ENCODE assay signal across 8 mouse cellular contexts in genomic region chr8:119604398-119604803, GRCm38 (mm10). TPM values are rescaled to one million over a fixed set of nuclear protein-coding genes. Genes with fewer than 3 reads are reported as not detected.
DNase-seq lines count a peak whose midpoint lies in the region; ATAC-seq lines count a peak whose summit lies in the region.

No protein-coding gene starts in this region.

- 40% methylated on average over 12 of the region's 12 CpGs for WGBS in kidney, embryonic 16.5 days
- 38% methylated on average over 12 of the region's 12 CpGs for WGBS in hindbrain, embryonic 16.5 days
- WGBS in midbrain, embryonic 15.5 days: 46% methylated on average over 12 of the region's 12 CpGs

- peak overlapping the region; percentile 83 for H3K9ac ChIP-seq in kidney, embryonic 16.5 days (replicated peaks; ENCODE audit: low read length)
- H3K9ac ChIP-seq in hindbrain, embryonic 16.5 days (ENCODE audit: low read depth, low read length): peak overlapping the region; percentile 87
- H3K9ac ChIP-seq in midbrain, embryonic 15.5 days: peak overlapping the region; percentile 85

- peaks cover 9% of the 10 kb centered on the region for H3K4me1 ChIP-seq in kidney, embryonic 16.5 days (ENCODE audit: insufficient read depth, low read length)
- H3K4me1 ChIP-seq in hindbrain, embryonic 16.5 days (ENCODE audit: control insufficient read depth, insufficient read depth, low read depth, low read length): peaks cover 13% of the 10 kb centered on the region
- H3K4me1 ChIP-seq in midbrain, embryonic 15.5 days: peaks cover 18% of the 10 kb centered on the region

- peaks cover 5% of the 10 kb centered on the region for H3K9me3 ChIP-seq in kidney, embryonic 16.5 days (ENCODE audit: low read length)
- H3K9me3 ChIP-seq in hindbrain, embryonic 16.5 days (ENCODE audit: control insufficient read depth, low read length): no peaks in the 10 kb centered on the region
- H3K9me3 ChIP-seq in midbrain, embryonic 15.5 days: no peaks in the 10 kb centered on the region

- ATAC-seq in kidney, embryonic 16.5 days (ENCODE audit: low FRiP score, low TSS enrichment): no peak
- ATAC-seq in hindbrain, embryonic 16.5 days: peak; percentile 25; the same call in 1 of the 2 replicates
- peak; percentile 48; the same call in 1 of the 2 replicates for ATAC-seq in midbrain, embryonic 15.5 days (replicated peaks)
- no peak for ATAC-seq in monocyte, adult 5-6 weeks (replicated peaks; ENCODE audit: insufficient number of reproducible peaks, low FRiP score, low TSS enrichment, poor library complexity, severe bottlenecking)

- H3K27me3 ChIP-seq in kidney, embryonic 16.5 days (ENCODE audit: insufficient read depth, low read length): no peaks in the 10 kb centered on the region
- H3K27me3 ChIP-seq in hindbrain, embryonic 16.5 days (replicated peaks; ENCODE audit: control insufficient read depth, insufficient read depth, low read length): no peaks in the 10 kb centered on the region
- no peaks in the 10 kb centered on the region for H3K27me3 ChIP-seq in midbrain, embryonic 15.5 days (replicated peaks)

- H3K36me3 ChIP-seq in kidney, embryonic 16.5 days (ENCODE audit: insufficient read depth, low read length): peaks cover 29% of the 10 kb centered on the region
- peaks cover 17% of the 10 kb centered on the region for H3K36me3 ChIP-seq in hindbrain, embryonic 16.5 days (ENCODE audit: control insufficient read depth, insufficient read depth, low read length)
- H3K36me3 ChIP-seq in midbrain, embryonic 15.5 days (replicated peaks): peaks cover 13% of the 10 kb centered on the region

- H3K27ac ChIP-seq in kidney, embryonic 16.5 days (ENCODE audit: low read length): 0 out of 2 replicates have a peak overlapping the region, but pooled peaks have one; percentile 31
- H3K27ac ChIP-seq in hindbrain, embryonic 16.5 days (ENCODE audit: low read depth, low read length): peak overlapping the region; percentile 51; the same call in 1 of the 2 replicates
- H3K27ac ChIP-seq in midbrain, embryonic 15.5 days: peak overlapping the region; percentile 64

- peak overlapping the region; percentile 74 for H3K4me3 ChIP-seq in kidney, embryonic 16.5 days (ENCODE audit: low read length)
- peak overlapping the region; percentile 90 for H3K4me3 ChIP-seq in hindbrain, embryonic 16.5 days (ENCODE audit: low read length)
- peak overlapping the region; percentile 89 for H3K4me3 ChIP-seq in midbrain, embryonic 15.5 days

- no peak for DNase-seq in kidney, adult 11 months
- DNase-seq in c-Kit-positive CD71-positive TER-119-positive erythroid progenitor cells, embryonic 14.5 days (ENCODE audit: low spot score): peak; percentile 43
- DNase-seq in kidney, adult 9 months: no peak
- no peak for DNase-seq in testis, postnatal 14 days (ENCODE audit: low spot score)

- H3K4me2 ChIP-seq in kidney, embryonic 16.5 days (replicated peaks; ENCODE audit: low read depth, low read length): peak overlapping the region; percentile 88
- H3K4me2 ChIP-seq in hindbrain, embryonic 16.5 days (ENCODE audit: low read length): peak overlapping the region; percentile 88
- H3K4me2 ChIP-seq in midbrain, embryonic 15.5 days: peak overlapping the region; percentile 89

RNA-seq across cellular contexts. Expression of gene Taf1c, which starts 0.6 kb away (rescaled TPM):
- polyA plus RNA-seq in kidney, embryonic 16.5 days (2015; fragmentation: Nextera tagmentation; extraction: Ambion mirVana): 15.4 and 15.5 TPM in 2 replicates
- 13.0 and 15.2 TPM in 2 replicates for polyA plus RNA-seq in hindbrain, embryonic 16.5 days (2015; fragmentation: Nextera tagmentation; extraction: Ambion mirVana)
- polyA plus RNA-seq in midbrain, embryonic 15.5 days (2015; fragmentation: Nextera tagmentation; extraction: Ambion mirVana): 16.6 and 17.7 TPM in 2 replicates
- 4.6 to 8.2 TPM (median 6.0 TPM) in 3 replicates for total RNA-seq in monocyte, adult 5-6 weeks (2017)

RNA-seq across cellular contexts. Expression of gene Adad2, which starts 8.1 kb away (rescaled TPM):
- polyA plus RNA-seq in kidney, embryonic 16.5 days (2015; fragmentation: Nextera tagmentation; extraction: Ambion mirVana): 0.12 and 0.14 TPM in 2 replicates
- 0.23 and 0.29 TPM in 2 replicates for polyA plus RNA-seq in hindbrain, embryonic 16.5 days (2015; fragmentation: Nextera tagmentation; extraction: Ambion mirVana)
- polyA plus RNA-seq in midbrain, embryonic 15.5 days (2015; fragmentation: Nextera tagmentation; extraction: Ambion mirVana): 0.23 and 0.31 TPM in 2 replicates
- total RNA-seq in monocyte, adult 5-6 weeks (2017): not detected in 3 replicates

RNA-seq across cellular contexts. Expression of gene Dnaaf1, which starts 29.4 kb away (rescaled TPM):
- polyA plus RNA-seq in kidney, embryonic 16.5 days (2015; fragmentation: Nextera tagmentation; extraction: Ambion mirVana): 0.27 and 0.37 TPM in 2 replicates
- 0.61 and 0.69 TPM in 2 replicates for polyA plus RNA-seq in hindbrain, embryonic 16.5 days (2015; fragmentation: Nextera tagmentation; extraction: Ambion mirVana)
- 0.54 and 0.55 TPM in 2 replicates for polyA plus RNA-seq in midbrain, embryonic 15.5 days (2015; fragmentation: Nextera tagmentation; extraction: Ambion mirVana)
- 1.3 TPM in 1 of 3 replicates, not detected in the others for total RNA-seq in monocyte, adult 5-6 weeks (2017)

RNA-seq across cellular contexts. Expression of gene Hsdl1, which starts 29.4 kb away (rescaled TPM):
- polyA plus RNA-seq in kidney, embryonic 16.5 days (2015; fragmentation: Nextera tagmentation; extraction: Ambion mirVana): 39.8 and 43.1 TPM in 2 replicates
- polyA plus RNA-seq in hindbrain, embryonic 16.5 days (2015; fragmentation: Nextera tagmentation; extraction: Ambion mirVana): 161 and 169 TPM in 2 replicates
- 212 and 213 TPM in 2 replicates for polyA plus RNA-seq in midbrain, embryonic 15.5 days (2015; fragmentation: Nextera tagmentation; extraction: Ambion mirVana)
- 25.5 to 34.2 TPM (median 27.4 TPM) in 3 replicates for total RNA-seq in monocyte, adult 5-6 weeks (2017)

RNA-seq across cellular contexts. Expression of gene Kcng4, which starts 31.1 kb away (rescaled TPM):
- polyA plus RNA-seq in kidney, embryonic 16.5 days (2015; fragmentation: Nextera tagmentation; extraction: Ambion mirVana): 0.05 and 0.15 TPM in 2 replicates
- 0.13 and 0.14 TPM in 2 replicates for polyA plus RNA-seq in hindbrain, embryonic 16.5 days (2015; fragmentation: Nextera tagmentation; extraction: Ambion mirVana)
- 0.14 and 0.33 TPM in 2 replicates for polyA plus RNA-seq in midbrain, embryonic 15.5 days (2015; fragmentation: Nextera tagmentation; extraction: Ambion mirVana)
- total RNA-seq in monocyte, adult 5-6 weeks (2017): not detected in 3 replicates

Comparison
In these comparisons a context has a peak if more than half of its experiments do, and no peak if none do; other contexts are left out.
1. ATAC-seq: peak in hindbrain, embryonic 16.5 days (single experiment) and midbrain, embryonic 15.5 days (single experiment); none in kidney, embryonic 16.5 days (single experiment) and monocyte, adult 5-6 weeks (single experiment).
2. Peak in every context shown above with its lines, with median percentiles within 50 percentile points of each other: H3K27ac ChIP-seq, H3K4me2 ChIP-seq, H3K4me3 ChIP-seq and H3K9ac ChIP-seq.